Mouse (Mus musculus) T-helper 1 cell (primary cell): Measurements from ENCODE around the gene Esrrg.

ENCODE experiments used
- in situ Hi-C: fragments of 300-600 bp; cut with MboI, MseI; formaldehyde crosslinking; loops from one replicate; pipeline ENCODE4 v1.15.1; 2025; ENCODE audit warnings: high pct_unique_total_duplicates

Gene Esrrg

DNA sequence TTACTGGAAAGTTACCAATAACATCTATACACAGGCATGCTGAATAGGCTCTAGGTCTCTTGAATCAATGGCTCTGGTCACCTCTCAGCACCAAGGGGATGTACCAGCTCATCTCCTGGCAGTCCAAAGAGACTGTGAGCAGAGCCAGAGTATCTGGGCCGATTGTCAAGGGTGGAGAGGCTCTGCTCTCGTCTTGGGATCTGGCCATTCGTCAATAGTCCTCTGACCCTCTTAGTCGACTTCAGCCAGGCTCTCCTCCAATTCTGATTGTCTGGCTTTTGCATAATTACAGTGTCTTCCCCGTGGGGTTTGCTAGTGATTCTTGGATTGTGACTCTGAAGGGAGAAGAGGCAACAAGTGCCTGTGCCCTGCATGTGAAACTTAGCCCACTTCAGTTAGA lies 41.3 kb downstream of the Esrrg start:
- in situ Hi-C loops, result no loop called here

DNA sequence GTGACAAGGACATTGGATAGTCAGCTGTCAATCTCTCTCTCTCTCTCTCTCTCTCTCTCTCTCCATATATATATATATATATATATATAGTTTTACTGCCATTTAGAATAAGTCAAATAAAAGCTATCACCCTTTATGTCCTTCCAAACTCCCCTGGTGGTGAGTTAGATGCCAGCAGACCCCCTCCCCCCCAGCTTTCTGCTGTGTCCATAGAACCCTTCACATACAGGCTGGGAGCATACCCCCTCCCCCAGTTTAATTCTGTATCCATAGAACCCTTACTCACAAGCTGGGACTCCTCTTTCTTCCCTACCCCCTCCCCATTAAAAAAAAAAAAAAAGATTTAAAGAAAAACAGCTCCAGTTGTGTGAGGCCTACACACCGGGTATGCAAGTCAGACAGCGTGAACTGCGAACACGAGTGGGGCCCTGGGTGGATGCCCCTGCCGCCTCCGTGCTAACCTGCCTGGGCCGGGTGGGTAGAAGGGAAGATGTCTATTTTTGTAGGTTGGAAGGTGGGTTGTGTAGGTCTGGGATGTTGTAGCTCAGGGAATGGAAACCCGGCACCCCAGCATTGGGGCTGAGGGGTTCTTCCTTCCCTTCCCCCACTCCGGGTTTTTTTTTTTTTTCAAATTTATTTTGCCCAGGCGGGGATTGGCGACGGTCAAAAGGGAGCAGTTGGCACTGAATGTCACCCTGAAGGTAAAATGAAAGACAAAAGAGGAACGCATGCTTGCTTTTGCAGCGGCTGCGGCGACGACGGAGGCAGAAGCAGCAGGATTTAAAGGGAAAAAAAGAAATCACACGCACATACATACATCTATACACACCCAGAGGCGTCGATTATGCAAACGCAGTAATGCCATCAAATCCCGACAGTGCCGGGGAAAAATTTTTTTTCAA lies 42.4 kb downstream of the Esrrg start:
- in situ Hi-C loops, result no loop called here

DNA sequence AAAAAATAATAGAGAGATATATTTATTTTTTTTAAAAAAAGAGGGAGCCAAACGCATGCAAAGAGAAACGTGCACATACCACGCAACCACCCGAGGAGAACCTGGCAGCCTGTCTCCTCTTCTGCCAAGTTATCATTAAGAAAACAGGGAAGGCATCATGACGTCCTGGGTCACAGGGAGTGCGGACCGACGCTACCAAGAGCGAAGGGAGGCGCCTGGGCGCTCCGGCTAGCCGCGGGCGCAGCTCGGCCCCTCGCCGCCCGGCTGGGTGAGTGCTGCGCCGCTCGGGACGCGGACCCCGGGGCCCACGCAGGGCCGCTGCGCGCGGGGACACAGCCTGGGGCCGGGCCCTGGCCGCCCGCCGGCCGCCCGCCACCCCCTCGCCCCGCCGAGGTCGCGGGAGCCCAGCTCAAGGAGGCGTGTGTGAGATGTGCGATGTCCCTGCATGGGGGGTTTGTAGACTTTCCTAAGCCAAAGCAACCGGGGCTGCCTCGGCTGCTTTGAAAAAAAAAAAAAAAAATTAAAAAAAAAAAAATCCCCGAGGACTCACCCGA lies 43.2 kb downstream of the Esrrg start:
- in situ Hi-C loops, result no loop called here

DNA sequence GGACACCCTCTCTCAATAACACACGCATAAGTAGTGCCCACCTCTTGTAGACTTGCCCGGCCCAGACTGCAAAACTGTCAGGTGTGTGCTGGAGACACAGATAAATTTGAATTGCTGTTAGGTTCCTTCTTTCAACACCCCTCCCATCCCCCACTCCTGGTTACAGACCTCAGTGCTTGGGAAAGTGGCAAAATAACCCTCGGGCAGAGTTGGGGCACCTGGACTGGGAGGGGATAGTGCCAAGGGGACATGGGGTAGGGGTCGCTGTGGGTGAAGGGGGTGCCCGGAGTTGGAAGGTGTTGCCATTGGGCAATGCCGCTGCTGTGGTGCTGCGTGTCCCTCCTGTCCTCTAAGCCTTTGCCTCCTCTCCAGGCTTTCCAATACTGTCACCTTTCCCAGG lies 43.9 kb downstream of the Esrrg start:
- in situ Hi-C loops, result no loop called here

DNA sequence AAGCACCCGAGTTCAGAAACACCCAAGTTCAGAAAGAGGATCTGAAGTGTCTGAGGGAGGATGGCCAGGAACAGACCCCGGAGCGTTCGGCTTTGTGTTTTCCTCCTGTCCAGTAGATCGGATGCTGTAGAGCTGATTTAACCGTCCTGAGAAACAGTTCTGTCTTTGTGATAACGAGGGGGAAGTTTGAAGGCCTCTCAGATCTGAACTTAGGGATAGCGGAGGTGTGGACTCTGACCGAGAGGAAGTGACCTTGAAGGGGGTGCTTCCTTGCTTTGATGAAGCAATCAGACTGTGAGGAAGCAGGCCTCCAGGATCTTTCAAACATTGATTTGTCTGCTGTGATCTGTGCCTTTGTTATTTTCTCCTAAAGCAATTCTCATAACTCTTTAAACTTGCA lies 44.8 kb downstream of the Esrrg start:
- in situ Hi-C loops, result no loop called here

DNA sequence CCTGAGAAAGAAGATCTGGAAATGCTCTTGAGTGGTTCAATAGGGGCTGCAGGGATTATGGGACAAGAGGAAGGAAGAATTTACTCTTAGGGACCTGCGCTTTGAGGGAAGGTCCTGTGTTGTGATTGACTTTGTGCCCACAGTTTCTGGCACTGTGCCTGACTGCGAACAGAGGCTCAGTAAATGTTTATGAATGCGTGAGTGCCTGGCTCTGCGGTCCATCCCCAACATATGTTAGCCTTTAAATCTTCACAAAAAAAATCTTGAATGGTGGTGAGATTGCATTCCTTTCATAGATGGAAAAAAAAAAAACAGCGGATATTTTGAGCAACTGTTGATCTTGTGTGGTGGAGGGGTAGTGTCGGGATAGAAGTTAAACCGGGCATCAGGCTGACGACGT lies 52.4 kb downstream of the Esrrg start:
- in situ Hi-C loops, result no loop called here

DNA sequence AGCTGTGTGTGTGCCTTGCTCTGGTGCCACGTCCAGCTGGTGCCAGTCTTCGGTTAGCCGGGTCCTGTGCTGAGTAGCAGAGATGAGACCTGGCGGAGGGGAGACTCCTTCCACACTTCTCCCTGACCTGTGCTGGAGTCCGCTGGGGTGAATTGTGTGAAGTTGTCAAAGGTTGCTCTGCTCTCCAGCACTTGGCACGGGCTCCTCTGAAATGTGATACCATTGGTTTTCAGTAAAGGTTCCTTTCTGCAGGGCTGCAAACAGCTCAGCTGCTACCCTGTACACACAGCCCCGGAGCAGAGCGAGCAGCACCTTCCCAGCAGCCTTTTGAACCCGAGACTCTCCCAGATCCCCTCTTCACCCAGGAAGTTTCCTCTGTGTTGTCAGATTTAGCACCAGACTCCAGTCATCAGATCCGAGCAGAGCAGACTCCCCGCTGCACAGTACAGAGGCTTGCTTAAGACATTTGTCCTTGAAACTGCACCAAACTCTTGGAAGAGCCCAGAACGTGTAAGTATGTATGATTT lies 53.6 kb downstream of the Esrrg start:
- in situ Hi-C loops, result no loop called here

DNA sequence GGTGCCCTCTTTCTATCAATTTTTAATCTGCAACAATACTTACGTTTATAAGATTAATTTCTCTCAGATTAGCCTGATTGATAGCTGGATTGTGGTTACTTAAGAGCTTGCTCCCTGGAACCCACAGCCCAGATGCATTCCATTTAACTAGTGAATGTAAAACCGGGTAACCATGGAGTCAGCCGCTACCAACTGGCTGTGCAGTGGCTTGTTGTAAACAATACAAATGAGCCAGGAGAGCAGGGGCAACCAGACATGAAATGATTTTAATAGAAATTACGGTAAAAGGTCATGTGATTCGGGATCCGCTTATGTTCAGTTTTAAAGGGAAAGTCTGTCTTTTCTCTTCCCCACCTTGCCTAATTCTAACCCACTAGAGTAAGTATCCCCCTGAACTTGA lies 54.8 kb downstream of the Esrrg start:
- in situ Hi-C loops, result no loop called here

DNA sequence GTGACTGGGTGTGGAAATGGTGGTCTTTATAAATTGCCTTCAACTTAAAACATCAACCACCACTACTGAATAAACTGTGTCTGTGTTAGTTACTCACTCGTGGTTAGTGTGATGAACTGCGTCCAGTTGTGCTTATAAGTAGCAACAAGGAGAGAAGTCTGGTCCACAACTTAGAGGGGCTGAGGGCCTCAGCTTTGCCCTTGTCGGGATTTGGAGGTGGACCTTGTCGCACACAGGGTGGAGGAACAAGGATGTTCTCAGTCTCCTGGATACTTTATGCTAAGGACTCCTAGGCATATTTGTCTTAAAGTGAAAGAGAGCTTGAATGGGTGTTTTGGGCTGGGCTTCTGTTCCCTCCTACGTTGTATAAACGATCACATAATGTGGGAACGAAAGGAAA lies 55.7 kb downstream of the Esrrg start:
- in situ Hi-C loops, result no loop called here

DNA sequence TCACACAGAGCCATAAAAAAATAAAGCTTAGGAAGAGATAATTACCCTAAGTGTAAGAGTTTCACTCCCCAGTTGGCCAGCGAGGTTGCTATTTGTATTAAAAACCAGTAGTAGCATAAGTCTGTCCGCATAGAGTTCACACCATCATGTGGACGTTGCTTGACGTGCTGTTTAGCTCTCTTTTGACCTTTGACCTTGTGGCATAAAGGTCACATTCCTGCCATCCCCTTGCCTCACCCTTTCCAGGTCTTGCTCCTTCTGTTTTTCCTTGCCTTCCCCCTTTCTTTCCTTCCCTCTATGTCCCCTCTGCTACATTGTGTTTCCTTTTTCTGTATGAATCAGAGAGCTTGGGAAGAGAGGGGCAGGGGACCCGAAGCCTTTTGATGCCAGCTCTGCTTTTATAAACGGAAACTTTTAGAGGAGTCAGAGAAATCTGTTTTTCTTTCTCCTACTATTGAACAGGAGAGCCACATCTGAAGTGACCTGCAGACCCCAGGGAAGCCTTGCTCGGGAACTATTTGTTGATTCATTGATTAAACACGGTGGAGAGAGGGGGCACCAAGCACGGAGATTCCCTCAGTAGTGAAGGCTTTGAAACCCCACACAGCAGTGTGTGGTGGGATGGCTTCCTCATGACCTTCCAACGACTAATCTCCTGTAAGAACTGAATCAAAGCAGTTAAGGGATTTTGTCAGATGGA lies 57.5 kb downstream of the Esrrg start:
- in situ Hi-C loops, result no loop called here

DNA sequence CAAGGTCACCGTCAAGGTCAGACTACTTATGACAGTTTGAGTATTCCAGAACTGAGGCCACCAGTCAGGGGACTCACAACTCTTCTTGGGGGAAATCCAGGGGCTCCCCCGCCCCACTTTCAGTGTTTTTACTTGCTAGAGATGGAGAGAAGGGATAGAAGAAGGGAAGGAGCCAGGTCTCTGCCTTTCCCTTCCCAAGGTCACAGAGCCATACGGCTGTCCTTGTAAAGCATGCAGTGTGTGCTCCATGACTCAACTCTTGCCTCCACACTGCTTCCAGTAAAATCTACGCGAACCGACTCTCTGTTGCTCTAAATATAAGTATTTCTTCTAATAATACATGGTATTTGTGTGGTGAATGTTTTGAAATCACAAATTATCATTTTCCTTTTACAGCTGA lies 61.2 kb downstream of the Esrrg start:
- in situ Hi-C loops, result no loop called here

DNA sequence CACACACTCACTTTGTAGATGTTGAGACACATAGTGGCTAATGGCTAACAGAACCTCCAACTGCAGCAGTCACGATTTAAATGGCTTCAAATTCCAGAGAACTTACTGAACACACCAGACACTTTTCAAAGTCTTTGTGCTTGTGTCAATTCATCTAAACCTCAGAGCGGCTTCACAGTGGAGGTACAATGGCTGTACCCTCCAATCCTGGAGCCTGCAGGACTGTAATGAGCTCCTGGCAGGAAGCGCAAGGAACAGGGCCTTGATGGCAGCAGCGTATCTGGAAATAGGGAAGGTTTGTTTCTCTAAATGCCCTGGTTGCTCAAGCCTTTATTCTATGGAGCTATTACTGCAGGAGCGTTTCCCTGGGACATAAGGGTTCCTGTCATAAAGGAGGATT lies 63.9 kb downstream of the Esrrg start:
- in situ Hi-C loops, result no loop called here

DNA sequence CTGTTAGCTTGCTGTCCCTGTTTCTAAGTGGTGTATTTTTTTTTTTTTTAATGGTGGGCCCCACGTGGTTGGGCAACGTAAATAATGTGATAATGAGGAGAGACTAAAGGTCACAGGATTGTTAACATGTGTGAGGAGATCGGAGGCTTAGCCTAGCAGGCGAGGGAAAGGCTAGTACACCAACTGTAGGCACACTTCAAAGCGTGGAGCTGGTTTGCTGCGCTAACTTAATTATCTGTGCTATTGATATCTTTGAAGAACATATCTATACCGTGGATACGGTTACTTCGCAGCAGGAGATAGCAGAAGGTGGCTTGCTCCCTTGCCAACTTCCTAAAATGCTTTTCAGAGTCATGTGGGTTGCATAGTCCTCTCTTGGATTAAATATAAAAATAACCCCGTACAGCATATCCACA lies 66.2 kb downstream of the Esrrg start:
- in situ Hi-C loops, result no loop called here

DNA sequence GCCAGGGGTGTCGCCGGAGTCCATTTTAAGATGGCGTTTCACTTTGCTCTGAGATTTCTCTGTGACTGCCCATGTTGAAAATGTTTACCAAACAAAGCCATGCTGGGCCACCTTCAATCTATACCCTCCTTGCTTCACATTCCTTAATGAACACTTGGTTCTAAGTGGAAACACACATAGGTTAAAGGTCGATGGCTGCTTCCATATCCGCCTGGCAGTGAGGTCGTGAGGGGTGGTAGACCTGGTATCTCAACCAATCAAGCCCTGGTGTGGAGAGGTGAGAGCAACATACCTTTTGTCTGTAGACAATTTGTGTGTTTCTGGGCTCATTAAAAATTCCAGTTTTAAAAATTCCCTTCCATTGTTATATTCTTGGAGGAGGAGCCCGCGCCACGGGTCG lies 68.0 kb downstream of the Esrrg start:
- in situ Hi-C loops, result no loop called here

DNA sequence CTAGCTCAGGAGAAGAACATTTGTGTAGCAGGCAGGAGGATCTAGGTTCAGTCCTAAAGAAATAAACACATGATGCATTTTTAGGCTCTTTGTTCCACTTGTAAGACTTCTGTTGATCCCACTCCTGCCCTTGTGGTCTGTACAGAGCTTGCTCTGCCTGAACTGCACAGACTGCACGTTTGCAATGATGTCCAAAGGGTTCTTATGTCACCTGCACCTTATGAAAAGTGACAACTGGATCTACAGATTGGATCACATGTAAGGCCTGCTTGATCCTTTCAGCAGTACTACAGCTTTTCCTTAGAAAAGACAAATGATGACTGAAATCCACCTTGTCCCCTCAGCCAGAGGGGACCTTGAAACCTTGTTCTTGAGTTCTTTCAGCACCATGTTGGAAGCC lies 70.7 kb downstream of the Esrrg start:
- in situ Hi-C loops, result no loop called here

DNA sequence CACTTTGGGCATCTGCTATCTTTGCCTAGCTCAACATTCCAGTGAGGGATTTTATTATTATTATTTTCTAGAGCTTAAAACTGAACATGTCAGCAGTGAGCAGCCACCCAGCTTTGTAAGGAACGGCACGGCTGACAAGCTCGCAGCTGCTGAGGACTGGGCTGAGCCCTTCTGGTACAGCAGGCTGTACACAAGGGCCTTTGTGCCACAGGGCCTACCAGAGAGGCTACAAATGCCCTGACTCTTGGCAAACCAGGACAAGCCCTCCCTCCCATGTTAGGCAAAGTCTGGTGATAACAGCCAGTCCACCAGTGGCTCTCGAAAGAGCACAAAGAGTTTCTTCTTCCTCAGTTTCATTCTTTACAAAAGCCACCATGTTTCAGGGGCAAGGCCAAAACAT lies 75.9 kb downstream of the Esrrg start:
- in situ Hi-C loops, result no loop called here

DNA sequence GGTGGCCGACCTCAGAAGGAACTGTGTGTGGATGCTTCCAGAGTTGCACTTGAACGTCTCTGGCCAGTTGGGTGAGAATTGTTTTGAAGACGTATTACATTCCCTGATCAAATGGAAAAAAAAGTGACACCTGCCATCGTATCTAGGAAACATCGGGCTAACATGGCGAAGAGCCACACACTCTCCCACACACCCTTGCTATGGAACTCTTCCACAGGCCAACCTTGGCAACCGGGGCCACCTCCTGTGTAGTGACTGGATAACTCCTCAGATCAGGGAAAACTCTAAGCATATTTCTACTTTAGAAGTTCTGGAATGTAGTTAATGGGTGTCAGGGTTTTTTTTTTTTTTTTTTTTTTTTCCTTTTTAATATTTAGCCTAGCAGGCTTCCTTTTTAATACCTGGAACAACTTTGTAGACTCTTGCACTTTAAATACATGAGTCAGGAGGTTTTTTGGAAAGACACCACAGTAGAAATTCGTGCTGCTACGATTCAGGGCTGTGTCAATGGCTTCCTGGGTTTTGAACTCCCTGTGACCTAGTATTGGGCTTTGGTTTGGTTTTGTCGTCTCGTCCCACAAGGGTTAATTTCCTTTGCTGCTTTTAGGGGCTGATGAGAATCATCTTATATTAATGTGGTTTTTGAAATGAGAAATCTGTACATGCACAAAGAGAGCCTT lies 83.4 kb downstream of the Esrrg start:
- in situ Hi-C loops, result no loop called here

DNA sequence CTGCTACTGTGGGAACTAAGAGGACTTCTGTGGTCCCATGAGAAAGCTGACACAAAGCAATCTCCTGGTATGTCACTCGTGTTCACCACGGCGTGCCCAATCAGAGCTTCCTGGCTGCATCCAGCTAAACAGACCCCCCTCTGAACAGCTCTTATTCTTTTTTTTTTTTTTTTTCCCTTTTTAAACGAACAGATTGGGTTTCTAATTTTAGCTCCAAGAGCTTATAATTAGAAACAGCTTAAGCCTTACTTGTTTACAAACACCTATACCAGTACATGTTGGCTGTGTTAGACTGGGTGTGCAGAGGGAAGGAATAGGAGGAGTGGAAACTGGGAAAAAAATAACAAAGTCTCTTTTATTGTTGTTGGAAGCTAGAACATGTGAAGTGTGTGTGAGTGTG lies 86.3 kb downstream of the Esrrg start:
- in situ Hi-C loops, result no loop called here

DNA sequence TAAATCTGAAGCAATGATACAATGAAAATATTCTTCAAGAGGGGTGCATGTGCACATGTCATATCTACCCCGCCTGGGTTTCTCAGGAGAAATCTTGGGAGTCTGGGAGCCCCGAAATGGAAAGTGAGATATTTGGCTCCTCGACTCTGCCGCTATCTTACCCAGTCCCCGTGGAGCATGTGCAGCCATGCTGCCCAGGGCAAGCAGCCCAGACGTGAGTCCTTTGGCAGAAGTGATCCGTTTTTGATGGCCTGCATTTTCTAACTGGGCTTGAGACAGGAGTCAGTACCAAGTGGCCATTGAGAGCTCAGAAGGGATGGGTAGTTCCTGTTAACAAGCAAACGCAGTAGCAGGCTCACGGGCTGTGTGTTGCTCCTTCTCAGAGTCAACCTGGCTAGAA lies 89.6 kb downstream of the Esrrg start:
- in situ Hi-C loops, result no loop called here

DNA sequence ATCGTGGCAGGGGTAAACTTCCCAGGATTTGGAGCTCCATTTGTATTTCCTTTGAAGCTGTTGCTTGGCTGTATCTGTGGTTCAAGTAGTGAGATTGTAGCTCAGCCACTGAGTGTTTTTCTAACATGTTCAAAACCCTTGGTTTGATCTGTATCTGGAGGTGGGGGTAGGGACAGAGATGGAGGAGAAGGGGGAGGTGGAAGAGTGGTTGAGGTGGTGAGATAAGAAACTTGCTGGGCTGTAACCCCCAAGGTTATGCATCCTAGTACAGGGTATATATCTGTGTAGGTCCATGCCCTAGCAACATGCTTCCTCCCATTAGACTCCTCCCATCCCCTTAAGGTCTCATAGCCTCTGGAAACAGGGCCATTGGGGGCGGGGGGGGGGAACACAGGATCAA lies 92.4 kb downstream of the Esrrg start:
- in situ Hi-C loops, result no loop called here

DNA sequence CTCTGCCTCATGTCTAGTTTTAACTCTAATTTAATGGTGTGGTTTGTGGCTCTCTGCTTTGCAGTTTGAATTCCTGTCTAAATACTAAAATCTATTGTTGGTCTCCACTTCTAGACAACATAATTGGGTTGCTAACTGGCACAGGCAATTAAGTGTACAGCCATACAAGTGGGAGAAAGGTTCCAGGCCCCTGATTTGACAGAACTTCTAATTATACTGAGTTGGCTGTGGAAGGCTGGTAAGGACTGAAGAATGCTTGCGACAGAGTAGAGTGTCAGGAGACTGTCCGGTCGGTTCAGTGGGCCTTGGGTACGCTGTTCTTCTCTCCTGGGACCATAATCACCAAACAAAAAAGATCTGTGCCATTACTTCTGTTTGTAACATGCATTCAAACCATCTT lies 96.3 kb downstream of the Esrrg start:
- in situ Hi-C loops, result no loop called here

DNA sequence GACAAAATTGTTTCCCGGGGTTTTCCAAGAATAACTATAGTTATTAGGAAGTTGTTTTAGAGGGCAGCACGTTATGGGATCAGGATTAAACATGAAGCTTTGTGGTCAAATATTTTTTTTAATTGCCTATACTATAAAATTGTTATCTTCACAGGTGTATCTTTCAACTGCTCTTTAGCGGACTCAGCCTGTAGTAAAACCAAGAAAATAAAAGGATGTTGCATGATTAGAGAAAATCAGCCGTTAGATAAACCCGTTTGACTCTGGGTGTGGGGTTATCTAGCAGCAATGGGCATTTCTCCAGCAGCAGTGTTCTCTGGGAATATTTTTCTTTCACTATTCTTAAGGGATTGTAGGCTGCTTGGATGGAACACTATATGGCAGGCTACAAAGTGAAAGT lies 96.8 kb downstream of the Esrrg start:
- in situ Hi-C loops, result no loop called here
